Mouse (Mus musculus) forebrain, embryonic 14.5 days (tissue): ENCODE measurements around the gene Lhfpl2. TPM values are rescaled to one million over a fixed set of nuclear protein-coding genes. Genes with fewer than 3 reads are reported as not detected.

ENCODE experiments used
- ATAC-seq: fragments of 200-750 bp; cut with Nextera tagmentation; 2 replicates; pipeline ENCODE4 v1.8.0; 2017; ENCODE audit warnings: mild to moderate bottlenecking, moderate library complexity
- DNase-seq: peaks from one replicate; pipeline ENCODE4 v3.0.0-alpha.2; 2015; ENCODE audit warnings: low spot score
- H3K27ac ChIP-seq: fragments of 300-500 bp; sonication (generic); 2 replicates; pipeline ENCODE4 v1.5.1; 2014; ENCODE audit warnings: low read depth, mild to moderate bottlenecking, control low read depth, low read length, moderate library complexity
- H3K27me3 ChIP-seq: fragments of 300-500 bp; sonication (generic); replicated peaks from 2 replicates; pipeline ENCODE4 v1.6.1; 2014; ENCODE audit warnings: low read length, control low read depth, mixed read lengths; ENCODE audit not compliant: control insufficient read depth, insufficient read depth
- H3K36me3 ChIP-seq: fragments of 300-500 bp; sonication (generic); 2 replicates; pipeline ENCODE4 v1.6.1; 2014; ENCODE audit warnings: low read length, control low read depth; ENCODE audit not compliant: control insufficient read depth, insufficient read depth
- H3K4me1 ChIP-seq: fragments of 300-500 bp; sonication (generic); 2 replicates; pipeline ENCODE4 v1.6.1; 2014; ENCODE audit warnings: antibody characterized with exemption, low read length, control low read depth; ENCODE audit not compliant: control insufficient read depth, insufficient read depth
- H3K4me2 ChIP-seq: fragments of 300-500 bp; sonication (generic); 2 replicates; pipeline ENCODE4 v1.6.1; 2014; ENCODE audit warnings: mild to moderate bottlenecking, control low read depth, low read length
- H3K4me3 ChIP-seq: fragments of 300-500 bp; sonication (generic); 2 replicates; pipeline ENCODE4 v1.5.1; 2014; ENCODE audit warnings: low read depth, low read length, control low read depth
- H3K9ac ChIP-seq: fragments of 300-500 bp; sonication (generic); 2 replicates; pipeline ENCODE4 v1.6.1; 2014; ENCODE audit warnings: mild to moderate bottlenecking, low read length, control low read depth, moderate library complexity
- H3K9me3 ChIP-seq: fragments of 300-500 bp; sonication (generic); replicated peaks from 2 replicates; pipeline ENCODE4 v1.6.1; 2016; ENCODE audit warnings: low read length, control low read depth, mixed read lengths; ENCODE audit not compliant: control insufficient read depth
- WGBS: fragments of 180-500 bp; shearing (Covaris S2); extraction: QIAGEN DNeasy Blood & Tissue Kit; methylation state at CpG from one replicate; pipeline ENCODE4 v1.1.7; 2014; 5-methylcytosine and 5-hydroxymethylcytosine counted together
- polyA plus RNA-seq: library from polyadenylated mRNA; unstranded; fragments of >200 nt; fragmentation: Nextera tagmentation; extraction: Ambion mirVana; gene quantifications from 2 replicates; pipeline ENCODE4 v1.2.1, GENCODE M21; 2014

Lhfpl2 gene
- polyA plus RNA-seq, 1 experiment from 2014 or later: 9.7 TPM

- no peak overlapping the region for H3K4me2 ChIP-seq
- 66% methylated on average over 3 of the region's 3 CpGs for WGBS
- no peaks in the 10 kb centered on the region for H3K4me1 ChIP-seq
- no peak overlapping the region for H3K27ac ChIP-seq
- DNase-seq (no peak), ATAC-seq (no peak)
- no peak overlapping the region for H3K4me3 ChIP-seq
- no peaks in the 10 kb centered on the region for H3K36me3 ChIP-seq
- H3K9ac ChIP-seq: no peak overlapping the region
- H3K9me3 ChIP-seq: no peaks in the 10 kb centered on the region
- H3K27me3 ChIP-seq: no peaks in the 10 kb centered on the region
Measured at GRCm38 (mm10) chr13:94100361-94100760, 42.8 kb downstream of the Lhfpl2 start.

- ATAC-seq (no peak), DNase-seq (no peak)
- 85% methylated on average over 10 of the region's 10 CpGs for WGBS
- H3K4me3 ChIP-seq: no peak overlapping the region
- H3K9ac ChIP-seq: no peak overlapping the region
- no peaks in the 10 kb centered on the region for H3K9me3 ChIP-seq
- H3K4me2 ChIP-seq: no peak overlapping the region
- no peaks in the 10 kb centered on the region for H3K36me3 ChIP-seq
- H3K4me1 ChIP-seq: no peaks in the 10 kb centered on the region
- H3K27me3 ChIP-seq: no peaks in the 10 kb centered on the region
- no peak overlapping the region for H3K27ac ChIP-seq
Measured at GRCm38 (mm10) chr13:94101020-94101571, 43.5 kb downstream of the Lhfpl2 start.

DNA sequence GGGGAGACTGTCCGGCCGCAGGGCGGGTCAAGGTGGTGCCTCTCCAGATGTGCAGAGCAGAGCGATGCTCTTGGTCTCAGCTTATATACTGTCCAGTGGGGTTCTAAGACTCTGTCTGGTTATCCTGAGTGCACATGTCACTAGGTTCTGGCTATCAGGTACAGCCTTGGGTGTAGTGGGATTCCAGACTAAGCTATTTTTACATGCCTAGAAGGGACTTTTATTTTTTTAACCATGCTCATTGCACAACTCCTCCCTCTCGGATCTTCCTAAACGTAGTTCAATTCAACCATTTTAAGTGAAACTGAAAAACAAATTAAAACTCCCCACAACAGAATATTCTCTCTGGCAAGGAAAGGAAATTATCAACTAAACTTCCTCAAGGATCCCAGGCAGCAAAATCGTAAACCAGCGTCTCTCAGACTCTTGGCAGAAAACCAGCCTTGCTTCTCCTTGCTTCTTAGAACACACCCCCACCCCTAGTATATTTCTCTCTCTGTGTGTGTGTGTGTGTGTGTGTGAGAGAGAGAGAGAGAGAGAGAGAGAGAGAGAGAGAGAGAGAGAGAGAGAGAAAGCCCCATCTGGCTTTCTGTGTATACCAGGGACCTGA lies 47.4 kb downstream of the Lhfpl2 start:
- no peak for ATAC-seq
- H3K27ac ChIP-seq: no peak overlapping the region
- no peak overlapping the region for H3K4me3 ChIP-seq
- H3K27me3 ChIP-seq: no peaks in the 10 kb centered on the region
- WGBS: 89% methylated on average over 8 of the region's 8 CpGs
- no peak overlapping the region for H3K9ac ChIP-seq
- no peak overlapping the region for H3K4me2 ChIP-seq
- no peaks in the 10 kb centered on the region for H3K9me3 ChIP-seq
- peak; percentile 36 for DNase-seq
- H3K4me1 ChIP-seq: no peaks in the 10 kb centered on the region
- no peaks in the 10 kb centered on the region for H3K36me3 ChIP-seq

DNA sequence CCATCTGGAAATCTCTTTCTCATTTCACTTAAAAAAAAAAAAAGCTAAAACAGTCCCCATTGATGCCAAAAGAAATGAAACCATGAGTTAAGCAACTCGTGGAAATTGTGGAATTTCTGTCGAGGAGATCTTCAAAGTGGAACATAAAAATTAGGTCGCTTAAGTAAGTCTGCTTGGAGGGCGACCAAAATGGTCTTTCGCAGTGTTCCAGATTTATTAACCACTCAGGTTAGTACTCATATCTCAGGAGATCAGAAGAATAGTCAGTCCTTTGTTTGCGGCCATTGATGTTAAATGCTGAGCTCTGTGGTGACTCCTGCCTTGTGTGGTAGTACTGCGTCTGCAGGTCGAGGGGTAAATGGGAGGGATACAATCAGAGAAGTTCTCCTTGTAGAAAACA lies 48.8 kb downstream of the Lhfpl2 start:
- Histone ChIP-seq H3K4me2 (no peak overlapping the region), H3K27me3 (no peaks in the 10 kb centered on the region), H3K9me3 (no peaks in the 10 kb centered on the region), H3K4me3 (no peak overlapping the region), H3K36me3 (no peaks in the 10 kb centered on the region), H3K9ac (no peak overlapping the region), H3K4me1 (no peaks in the 10 kb centered on the region), H3K27ac (no peak overlapping the region)
- 90% methylated on average over 8 of the region's 8 CpGs for WGBS
- DNase-seq (no peak), ATAC-seq (no peak)

GRCm38 (mm10) chr13:94106983-94107382 lies 49.4 kb downstream of the Lhfpl2 start:
- no peak for ATAC-seq
- no peaks in the 10 kb centered on the region for H3K27me3 ChIP-seq
- WGBS: 96% methylated on average over 7 of the region's 7 CpGs

DNA sequence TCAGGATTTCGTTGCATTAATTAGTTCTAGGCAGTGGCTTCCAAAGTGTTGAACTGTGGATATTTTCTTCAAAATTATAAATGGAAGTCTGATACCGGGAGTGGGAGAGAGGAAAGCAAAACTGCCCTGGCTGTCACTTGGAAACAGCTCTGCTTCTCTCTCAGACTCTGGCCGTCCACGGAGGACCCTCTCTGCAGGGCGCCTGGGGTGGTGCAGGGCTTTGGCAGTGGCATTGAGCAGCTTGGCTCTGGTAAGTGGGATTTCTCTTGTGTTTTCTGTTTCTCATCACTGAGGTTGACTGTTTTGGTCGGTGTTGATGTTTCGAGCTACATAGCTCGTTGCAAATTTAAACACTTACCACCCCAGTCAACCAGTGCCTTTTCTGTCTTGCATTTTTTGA lies 53.0 kb downstream of the Lhfpl2 start:
- no peak overlapping the region for H3K4me3 ChIP-seq
- H3K36me3 ChIP-seq: no peaks in the 10 kb centered on the region
- no peaks in the 10 kb centered on the region for H3K4me1 ChIP-seq
- H3K27ac ChIP-seq: no peak overlapping the region
- H3K9me3 ChIP-seq: no peaks in the 10 kb centered on the region
- DNase-seq (no peak), ATAC-seq (no peak)
- H3K27me3 ChIP-seq: no peaks in the 10 kb centered on the region
- WGBS: 82% methylated on average over 8 of the region's 8 CpGs
- no peak overlapping the region for H3K4me2 ChIP-seq
- H3K9ac ChIP-seq: no peak overlapping the region

More at GRCm38 (mm10) chr13:94106983-94107382, 49.4 kb downstream of the Lhfpl2 start:
- Histone ChIP-seq H3K4me1 (no peaks in the 10 kb centered on the region), H3K9me3 (no peaks in the 10 kb centered on the region), H3K9ac (no peak overlapping the region), H3K27ac (no peak overlapping the region), H3K4me2 (no peak overlapping the region), H3K4me3 (no peak overlapping the region), H3K36me3 (no peaks in the 10 kb centered on the region)
- no peak for DNase-seq

DNA sequence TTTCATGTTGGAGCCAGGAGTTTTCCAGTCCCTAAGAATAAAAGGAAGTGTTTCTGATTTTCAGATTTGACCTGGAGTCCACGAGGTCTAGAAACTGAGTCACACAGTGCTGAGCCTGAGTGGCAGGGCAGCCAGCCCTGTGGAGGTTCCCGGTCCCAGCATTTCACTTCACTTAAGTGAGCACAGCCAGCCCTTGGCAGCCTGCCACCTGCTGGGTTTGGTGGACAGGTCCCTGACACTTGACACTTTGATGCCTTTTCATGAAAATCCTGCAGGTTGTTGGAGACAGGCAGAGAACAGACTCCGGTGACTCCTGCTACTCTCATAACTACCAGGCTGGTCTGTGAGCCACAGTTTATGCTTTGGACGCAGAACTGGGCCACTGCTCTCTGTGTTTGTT lies 57.9 kb downstream of the Lhfpl2 start:
- Histone ChIP-seq H3K4me1 (no peaks in the 10 kb centered on the region), H3K27me3 (no peaks in the 10 kb centered on the region), H3K4me2 (no peak overlapping the region), H3K4me3 (no peak overlapping the region), H3K27ac (no peak overlapping the region), H3K36me3 (no peaks in the 10 kb centered on the region), H3K9me3 (no peaks in the 10 kb centered on the region), H3K9ac (no peak overlapping the region)
- WGBS: 47% methylated on average over 4 of the region's 4 CpGs
- DNase-seq (no peak), ATAC-seq (no peak)

DNA sequence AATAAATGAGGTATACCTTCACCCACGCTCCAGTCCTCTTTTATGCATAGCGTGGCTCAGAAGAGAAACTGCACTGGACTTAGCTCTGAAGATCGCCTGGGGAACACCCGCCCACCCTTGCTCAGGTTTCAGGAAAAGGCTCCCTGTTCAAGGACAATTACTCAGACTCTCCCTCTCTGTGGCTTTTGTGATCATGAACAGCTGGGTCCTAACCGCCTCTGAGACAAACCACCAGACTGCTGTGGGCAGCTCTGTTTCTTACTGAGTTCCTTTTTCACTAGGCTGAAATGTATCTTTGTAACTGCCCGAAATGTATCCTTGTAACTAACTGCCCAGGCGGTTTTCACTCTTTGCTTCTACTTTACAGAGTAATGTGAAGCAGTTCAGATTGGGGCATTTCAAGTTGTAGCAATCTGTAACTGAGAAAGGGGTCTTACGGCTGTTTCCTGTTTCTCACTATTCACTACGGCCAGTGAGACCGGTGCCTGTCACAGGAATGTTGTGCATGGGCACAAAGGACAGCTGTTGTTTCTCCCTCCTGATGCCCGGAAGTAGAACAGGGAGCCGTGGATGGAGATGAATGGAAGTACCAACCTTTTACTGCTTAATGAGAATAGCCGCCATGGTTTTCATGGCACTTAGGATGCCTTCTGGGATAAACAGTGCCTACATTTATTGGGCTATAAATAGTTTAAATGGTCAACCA lies 59.3 kb downstream of the Lhfpl2 start:
- Histone ChIP-seq H3K9ac (no peak overlapping the region), H3K4me1 (no peaks in the 10 kb centered on the region), H3K36me3 (no peaks in the 10 kb centered on the region), H3K4me3 (no peak overlapping the region), H3K27me3 (no peaks in the 10 kb centered on the region), H3K27ac (no peak overlapping the region), H3K4me2 (no peak overlapping the region), H3K9me3 (no peaks in the 10 kb centered on the region)
- 61% methylated on average over 13 of the region's 13 CpGs for WGBS
- DNase-seq (no peak), ATAC-seq (no peak)

- Histone ChIP-seq H3K36me3 (no peaks in the 10 kb centered on the region), H3K9me3 (no peaks in the 10 kb centered on the region), H3K4me1 (no peaks in the 10 kb centered on the region), H3K4me2 (no peak overlapping the region), H3K4me3 (no peak overlapping the region), H3K9ac (no peak overlapping the region), H3K27ac (no peak overlapping the region), H3K27me3 (no peaks in the 10 kb centered on the region)
- ATAC-seq (no peak), DNase-seq (no peak)
- 96% methylated on average over 10 of the region's 10 CpGs for WGBS
Measured at GRCm38 (mm10) chr13:94117522-94117921, 59.9 kb downstream of the Lhfpl2 start.
